Mouse (Mus musculus): ENCODE results near the gene Stx5a. TPM values are rescaled to one million over a fixed set of nuclear protein-coding genes. Genes with fewer than 3 reads are reported as not detected.

Gene Stx5a
- polyA plus RNA-seq (2014; fragmentation: Nextera tagmentation; extraction: Ambion mirVana) = 122 and 126 TPM in 2 replicates

GRCm38 (mm10) chr19:8741243-8741869 is at the start of gene Stx5a:
TSS of gene Stx5a (plus strand) at chr19:8741413.
- peak; percentile 25; the same call in 1 of the 2 replicates for TF ChIP-seq CTCF (IDR thresholded peaks at IDR 0.05; ENCODE audit: low read depth)
- under 1% methylated on average over 36 of the region's 36 CpGs for WGBS

GRCm38 (mm10) chr19:8691871-8692539 is 49.2 kb upstream of the Stx5a start:
- H3K27ac ChIP-seq (ENCODE audit: low read depth) = no peak overlapping the region
- no peak for TF ChIP-seq CTCF (IDR thresholded peaks at IDR 0.05; ENCODE audit: low read depth)
- ATAC-seq (ENCODE audit: insufficient read depth) (no peak), DNase-seq (peak; percentile 45)
- no peaks in the 10 kb centered on the region for H3K4me1 ChIP-seq (ENCODE audit: insufficient read depth)
- no peak overlapping the region for H3K4me2 ChIP-seq
- no peak overlapping the region for H3K4me3 ChIP-seq (ENCODE audit: low read depth, low read length)
- H3K9me3 ChIP-seq (ENCODE audit: low read depth, low read length) = no peaks in the 10 kb centered on the region
- no peak overlapping the region for H3K9ac ChIP-seq
- no peaks in the 10 kb centered on the region for H3K27me3 ChIP-seq (ENCODE audit: insufficient read depth, low read length)
- H3K36me3 ChIP-seq (ENCODE audit: insufficient read depth) = no peaks in the 10 kb centered on the region
- 49% methylated on average over 9 of the region's 9 CpGs for WGBS

More at GRCm38 (mm10) chr19:8741243-8741869, at the start of gene Stx5a:
- Histone ChIP-seq H3K9ac (peak within 1 kb of the TSS; percentile 95), H3K4me1 (ENCODE audit: insufficient read depth) (peaks cover 4% of the 10 kb centered on the region; the same call in 1 of the 2 replicates), H3K36me3 (ENCODE audit: insufficient read depth) (peaks cover 69% of the 10 kb centered on the region), H3K4me3 (ENCODE audit: low read depth, low read length) (peak within 1 kb of the TSS; percentile 97), H3K4me2 (peak within 1 kb of the TSS; percentile 77), H3K27me3 (ENCODE audit: insufficient read depth, low read length) (no peaks in the 10 kb centered on the region), H3K9me3 (ENCODE audit: low read depth, low read length) (no peaks in the 10 kb centered on the region), H3K27ac (ENCODE audit: low read depth) (peak within 1 kb of the TSS; percentile 97)
- DNase-seq (peak; percentile 99), ATAC-seq (ENCODE audit: insufficient read depth) (peak; percentile 97)

GRCm38 (mm10) chr19:8692740-8693139 is 48.5 kb upstream of the Stx5a start:
- Histone ChIP-seq H3K4me2 (no peak overlapping the region), H3K4me3 (ENCODE audit: low read depth, low read length) (no peak overlapping the region), H3K27me3 (ENCODE audit: insufficient read depth, low read length) (no peaks in the 10 kb centered on the region), H3K4me1 (ENCODE audit: insufficient read depth) (no peaks in the 10 kb centered on the region), H3K9me3 (ENCODE audit: low read depth, low read length) (no peaks in the 10 kb centered on the region), H3K9ac (no peak overlapping the region), H3K36me3 (ENCODE audit: insufficient read depth) (no peaks in the 10 kb centered on the region), H3K27ac (ENCODE audit: low read depth) (no peak overlapping the region)
- DNase-seq = no peak
- no peak for TF ChIP-seq CTCF (IDR thresholded peaks at IDR 0.05; ENCODE audit: low read depth)
- WGBS = 72% methylated on average over 5 of the region's 5 CpGs
- no peak for ATAC-seq (ENCODE audit: insufficient read depth)

- no peak overlapping the region for H3K27ac ChIP-seq (ENCODE audit: low read depth)
- H3K27me3 ChIP-seq (ENCODE audit: insufficient read depth, low read length) = no peaks in the 10 kb centered on the region
- 30% methylated on average over 6 of the region's 6 CpGs for WGBS
- peak; percentile 44 for TF ChIP-seq CTCF (IDR thresholded peaks at IDR 0.05; ENCODE audit: low read depth)
- H3K36me3 ChIP-seq (ENCODE audit: insufficient read depth) = no peaks in the 10 kb centered on the region
- no peak overlapping the region for H3K4me3 ChIP-seq (ENCODE audit: low read depth, low read length)
- H3K4me1 ChIP-seq (ENCODE audit: insufficient read depth) = no peaks in the 10 kb centered on the region
- no peaks in the 10 kb centered on the region for H3K9me3 ChIP-seq (ENCODE audit: low read depth, low read length)
- peak; percentile 19 for DNase-seq
- H3K9ac ChIP-seq = no peak overlapping the region
- no peak overlapping the region for H3K4me2 ChIP-seq
- peak; percentile 49; the same call in 1 of the 2 replicates for ATAC-seq (ENCODE audit: insufficient read depth)
Observed at GRCm38 (mm10) chr19:8695330-8695729, 45.9 kb upstream of the Stx5a start.

- peak; percentile 29; the same call in 1 of the 2 replicates for TF ChIP-seq CTCF (IDR thresholded peaks at IDR 0.05; ENCODE audit: low read depth)
- Histone ChIP-seq H3K36me3 (ENCODE audit: insufficient read depth) (no peaks in the 10 kb centered on the region), H3K4me3 (ENCODE audit: low read depth, low read length) (no peak overlapping the region), H3K9ac (no peak overlapping the region), H3K27me3 (ENCODE audit: insufficient read depth, low read length) (no peaks in the 10 kb centered on the region), H3K9me3 (ENCODE audit: low read depth, low read length) (no peaks in the 10 kb centered on the region), H3K27ac (ENCODE audit: low read depth) (no peak overlapping the region), H3K4me2 (no peak overlapping the region), H3K4me1 (ENCODE audit: insufficient read depth) (no peaks in the 10 kb centered on the region)
- 74% methylated on average over 9 of the region's 9 CpGs for WGBS
- DNase-seq = no peak
- ATAC-seq (ENCODE audit: insufficient read depth) = no peak
Observed at GRCm38 (mm10) chr19:8699652-8700051, 41.6 kb upstream of the Stx5a start.

- WGBS = 63% methylated on average over 3 of the region's 3 CpGs
- no peak overlapping the region for H3K9ac ChIP-seq
- no peak overlapping the region for H3K27ac ChIP-seq (ENCODE audit: low read depth)
- H3K9me3 ChIP-seq (ENCODE audit: low read depth, low read length) = no peaks in the 10 kb centered on the region
- H3K4me1 ChIP-seq (ENCODE audit: insufficient read depth) = no peaks in the 10 kb centered on the region
- no peak overlapping the region for H3K4me2 ChIP-seq
- no peak for TF ChIP-seq CTCF (IDR thresholded peaks at IDR 0.05; ENCODE audit: low read depth)
- peaks cover 13% of the 10 kb centered on the region for H3K36me3 ChIP-seq (ENCODE audit: insufficient read depth)
- H3K4me3 ChIP-seq (ENCODE audit: low read depth, low read length) = no peak overlapping the region
- ATAC-seq (ENCODE audit: insufficient read depth) (no peak), DNase-seq (peak; percentile 23)
- no peaks in the 10 kb centered on the region for H3K27me3 ChIP-seq (ENCODE audit: insufficient read depth, low read length)
Observed at GRCm38 (mm10) chr19:8702458-8702857, 38.8 kb upstream of the Stx5a start.

- Histone ChIP-seq H3K4me3 (ENCODE audit: low read depth, low read length) (no peak overlapping the region), H3K9me3 (ENCODE audit: low read depth, low read length) (no peaks in the 10 kb centered on the region), H3K4me2 (no peak overlapping the region), H3K27me3 (ENCODE audit: insufficient read depth, low read length) (no peaks in the 10 kb centered on the region), H3K36me3 (ENCODE audit: insufficient read depth) (peaks cover 24% of the 10 kb centered on the region), H3K27ac (ENCODE audit: low read depth) (no peak overlapping the region), H3K9ac (no peak overlapping the region), H3K4me1 (ENCODE audit: insufficient read depth) (no peaks in the 10 kb centered on the region)
- DNase-seq (no peak), ATAC-seq (ENCODE audit: insufficient read depth) (no peak)
- 60% methylated on average over 4 of the region's 4 CpGs for WGBS
- no peak for TF ChIP-seq CTCF (IDR thresholded peaks at IDR 0.05; ENCODE audit: low read depth)
Observed at GRCm38 (mm10) chr19:8703571-8703970, 37.6 kb upstream of the Stx5a start.

Measured in lung, embryonic 14.5 days (tissue).